Mouse (Mus musculus) liver, adult 2 months (tissue): ENCODE measurements around the gene Shq1. TPM values are rescaled to one million over a fixed set of nuclear protein-coding genes. Genes with fewer than 3 reads are reported as not detected.

Experiments
- DNase-seq: peaks from one replicate; pipeline ENCODE4 v3.0.0-alpha.2; 2011; ENCODE audit warnings: low read depth, low spot score; ENCODE audit errors: extremely low read depth
- H3K27ac ChIP-seq: fragments of 200-500 bp; replicated peaks from 2 replicates; pipeline ENCODE4 v1.5.1; 2012; ENCODE audit warnings: low read depth, mild to moderate bottlenecking, control low read depth, inconsistent platforms, low read length; ENCODE audit not compliant: insufficient read depth
- H3K27me3 ChIP-seq: fragments of 200-500 bp; 2 replicates; pipeline ENCODE4 v1.6.1; 2012; ENCODE audit warnings: mild to moderate bottlenecking, moderate library complexity, low read length, inconsistent platforms; ENCODE audit not compliant: control insufficient read depth, insufficient read depth
- H3K36me3 ChIP-seq: fragments of 200-500 bp; 2 replicates; pipeline ENCODE4 v1.6.1; 2012; ENCODE audit warnings: low read length, inconsistent platforms; ENCODE audit not compliant: control insufficient read depth, insufficient read depth
- H3K4me1 ChIP-seq: fragments of 200-500 bp; 2 replicates; pipeline ENCODE4 v1.6.1; 2011; ENCODE audit warnings: low read length; ENCODE audit not compliant: control insufficient read depth, insufficient read depth
- H3K4me3 ChIP-seq: fragments of 200-500 bp; 2 replicates; pipeline ENCODE4 v1.5.1; 2011; ENCODE audit warnings: low read depth, mild to moderate bottlenecking, control low read depth, low read length, moderate library complexity; ENCODE audit not compliant: insufficient read depth
- H3K79me2 ChIP-seq: fragments of 200-500 bp; 2 replicates; pipeline ENCODE4 v1.6.1; 2012; ENCODE audit warnings: inconsistent platforms, mild to moderate bottlenecking, low read length, moderate library complexity; ENCODE audit not compliant: control insufficient read depth, insufficient read depth
- H3K9ac ChIP-seq: fragments of 200-500 bp; 2 replicates; pipeline ENCODE4 v1.6.1; 2012; ENCODE audit warnings: low read depth, mild to moderate bottlenecking, control low read depth, inconsistent platforms, low read length
- CTCF ChIP-seq: fragments of 200-500 bp; IDR thresholded peaks from 2 replicates; pipeline ENCODE4 v1.5.1; 2011; ENCODE audit warnings: low read depth, low read length, control low read depth
- POLR2A ChIP-seq: fragments of 200-500 bp; IDR thresholded peaks from 2 replicates; pipeline ENCODE4 v1.6.1; 2011; ENCODE audit warnings: low read length, control low read depth; ENCODE audit not compliant: insufficient read depth; ENCODE audit errors: extremely low read depth
- WGBS: fragments of 180-500 bp; shearing (Covaris S2); methylation state at CpG from one replicate; pipeline ENCODE4 v1.1.7; 2018; 5-methylcytosine and 5-hydroxymethylcytosine counted together
- polyA plus RNA-seq: library from polyadenylated mRNA; depleted of rRNA; stranded (reverse); fragments of >200 nt; gene quantifications from 2 replicates; pipeline ENCODE4 v1.2.3, GENCODE M21; 2012
- total RNA-seq: library from RNA; depleted of rRNA; stranded (reverse); fragments of >200 nt; gene quantifications from 2 replicates; pipeline ENCODE4 v1.2.3, GENCODE M21; 2014

Shq1 gene
- total and polyA plus RNA-seq, 2 experiments: 3.2 to 4.3 TPM

GRCm38 (mm10) chr6:100705366-100705811, 34.4 kb upstream of the Shq1 start:
- peaks cover 7% of the 10 kb centered on the region; the same call in 1 of the 2 replicates for H3K27me3 ChIP-seq
- H3K4me1 ChIP-seq: no peaks in the 10 kb centered on the region
- TF ChIP-seq CTCF (no peak), POLR2A (no peak)
- DNase-seq: no peak
- no peak overlapping the region for H3K9ac ChIP-seq
- no peaks in the 10 kb centered on the region for H3K36me3 ChIP-seq
- no peak overlapping the region for H3K27ac ChIP-seq
- H3K4me3 ChIP-seq: no peak overlapping the region
- WGBS: 3% methylated on average over 15 of the region's 15 CpGs
- H3K79me2 ChIP-seq: no peaks in the 10 kb centered on the region

GRCm38 (mm10) chr6:100704574-100705365, 33.8 kb upstream of the Shq1 start, which contains the start of gene Gxylt2:
TSS of gene Gxylt2 (plus strand) at chr6:100704734.
- WGBS: 1% methylated on average over 74 of the region's 77 CpGs
- Histone ChIP-seq H3K27ac (no peak within 1 kb of the TSS), H3K27me3 (peaks cover 7% of the 10 kb centered on the region; the same call in 1 of the 2 replicates), H3K79me2 (no peaks in the 10 kb centered on the region), H3K4me3 (no peak within 1 kb of the TSS), H3K36me3 (no peaks in the 10 kb centered on the region), H3K4me1 (no peaks in the 10 kb centered on the region), H3K9ac (no peak within 1 kb of the TSS)
- TF ChIP-seq POLR2A: no peak
- TF ChIP-seq CTCF: no peak
- DNase-seq: no peak

- 36% methylated on average over 8 of the region's 8 CpGs for WGBS
- DNase-seq: no peak
- Histone ChIP-seq H3K27ac (no peak overlapping the region), H3K9ac (no peak overlapping the region), H3K4me1 (no peaks in the 10 kb centered on the region), H3K4me3 (no peak overlapping the region), H3K27me3 (peaks cover 7% of the 10 kb centered on the region; the same call in 1 of the 2 replicates), H3K36me3 (no peaks in the 10 kb centered on the region), H3K79me2 (no peaks in the 10 kb centered on the region)
- TF ChIP-seq POLR2A (no peak), CTCF (no peak)
Observed at GRCm38 (mm10) chr6:100704197-100704573, 33.2 kb upstream of the Shq1 start.

GRCm38 (mm10) chr6:100700774-100701173, 29.8 kb upstream of the Shq1 start:
- WGBS: 82% methylated on average over 5 of the region's 5 CpGs
- Histone ChIP-seq H3K27ac (no peak overlapping the region), H3K4me1 (no peaks in the 10 kb centered on the region), H3K27me3 (peaks cover 7% of the 10 kb centered on the region; the same call in 1 of the 2 replicates), H3K36me3 (no peaks in the 10 kb centered on the region), H3K79me2 (no peaks in the 10 kb centered on the region), H3K9ac (no peak overlapping the region), H3K4me3 (no peak overlapping the region)
- no peak for TF ChIP-seq POLR2A
- no peak for TF ChIP-seq CTCF
- no peak for DNase-seq

GRCm38 (mm10) chr6:100699986-100700385, 29.0 kb upstream of the Shq1 start:
- no peaks in the 10 kb centered on the region for H3K4me1 ChIP-seq
- H3K27ac ChIP-seq: no peak overlapping the region
- WGBS: 82% methylated on average over 5 of the region's 5 CpGs
- no peak for TF ChIP-seq CTCF
- no peak for TF ChIP-seq POLR2A
- H3K4me3 ChIP-seq: no peak overlapping the region
- H3K27me3 ChIP-seq: peaks cover 7% of the 10 kb centered on the region; the same call in 1 of the 2 replicates
- H3K79me2 ChIP-seq: no peaks in the 10 kb centered on the region
- no peak overlapping the region for H3K9ac ChIP-seq
- no peaks in the 10 kb centered on the region for H3K36me3 ChIP-seq
- no peak for DNase-seq

GRCm38 (mm10) chr6:100686341-100686740, 15.4 kb upstream of the Shq1 start:
- no peaks in the 10 kb centered on the region for H3K4me1 ChIP-seq
- no peaks in the 10 kb centered on the region for H3K27me3 ChIP-seq
- H3K79me2 ChIP-seq: no peaks in the 10 kb centered on the region
- DNase-seq: no peak
- no peak overlapping the region for H3K4me3 ChIP-seq
- no peak for TF ChIP-seq POLR2A
- no peak for TF ChIP-seq CTCF
- no peak overlapping the region for H3K27ac ChIP-seq
- H3K36me3 ChIP-seq: no peaks in the 10 kb centered on the region
- 83% methylated on average over 2 of the region's 2 CpGs for WGBS
- no peak overlapping the region for H3K9ac ChIP-seq
